Mouse (Mus musculus) midbrain, embryonic 16.5 days (tissue): ENCODE measurements around the gene Rpl18a. TPM values are rescaled to one million over a fixed set of nuclear protein-coding genes. Genes with fewer than 3 reads are reported as not detected.

Experiments used
- ATAC-seq: fragments of 200-750 bp; cut with Nextera tagmentation; 2 replicates; pipeline ENCODE4 v1.8.0; 2017; ENCODE audit warnings: moderate TSS enrichment
- H3K27ac ChIP-seq: fragments of 300-500 bp; sonication (generic); 2 replicates; pipeline ENCODE4 v1.5.1; 2014; ENCODE audit warnings: mild to moderate bottlenecking, low read length, mixed read lengths
- H3K27me3 ChIP-seq: fragments of 300-500 bp; sonication (generic); 2 replicates; pipeline ENCODE4 v1.6.1; 2014; ENCODE audit warnings: low read depth, low read length, mixed read lengths; ENCODE audit not compliant: control insufficient read depth, insufficient read depth
- H3K36me3 ChIP-seq: fragments of 300-500 bp; sonication (generic); 2 replicates; pipeline ENCODE4 v1.6.1; 2014; ENCODE audit warnings: mild to moderate bottlenecking, low read length, moderate library complexity, mixed read lengths; ENCODE audit not compliant: control insufficient read depth, insufficient read depth
- H3K4me1 ChIP-seq: fragments of 300-500 bp; sonication (generic); 2 replicates; pipeline ENCODE4 v1.6.1; 2014; ENCODE audit warnings: mild to moderate bottlenecking, low read length, mixed read lengths; ENCODE audit not compliant: control insufficient read depth, insufficient read depth
- H3K4me2 ChIP-seq: fragments of 300-500 bp; sonication (generic); 2 replicates; pipeline ENCODE4 v1.6.1; 2014; ENCODE audit warnings: mild to moderate bottlenecking, low read length, mixed read lengths
- H3K4me3 ChIP-seq: fragments of 300-500 bp; sonication (generic); 2 replicates; pipeline ENCODE4 v1.5.1; 2014; ENCODE audit warnings: low read depth, mild to moderate bottlenecking, low read length, moderate library complexity, mixed read lengths
- H3K9ac ChIP-seq: fragments of 300-500 bp; sonication (generic); 2 replicates; pipeline ENCODE4 v1.6.1; 2014; ENCODE audit warnings: low read depth, low read length, mixed read lengths
- H3K9me3 ChIP-seq: fragments of 300-500 bp; sonication (generic); replicated peaks from 2 replicates; pipeline ENCODE4 v1.6.1; 2014; ENCODE audit warnings: mild to moderate bottlenecking, low read length, mixed read lengths; ENCODE audit not compliant: control insufficient read depth, poor library complexity, severe bottlenecking
- WGBS: fragments of 180-500 bp; shearing (Covaris S2); extraction: QIAGEN DNeasy Blood & Tissue Kit; methylation state at CpG from one replicate; pipeline ENCODE4 v1.1.7; 2014; 5-methylcytosine and 5-hydroxymethylcytosine counted together
- polyA plus RNA-seq: library from polyadenylated mRNA; unstranded; fragments of >200 nt; fragmentation: Nextera tagmentation; extraction: Ambion mirVana; gene quantifications from 2 replicates; pipeline ENCODE4 v1.2.1, GENCODE M21; 2015

Gene Rpl18a
- polyA plus RNA-seq, 1 experiment from 2014 or later = 1,781 TPM

- Histone ChIP-seq H3K9me3 (no peaks in the 10 kb centered on the region), H3K27ac (no peak overlapping the region), H3K9ac (peak overlapping the region; percentile 34; the same call in 1 of the 2 replicates), H3K36me3 (peaks cover 25% of the 10 kb centered on the region), H3K4me1 (peaks cover 8% of the 10 kb centered on the region), H3K4me3 (no peak overlapping the region), H3K27me3 (peaks cover 51% of the 10 kb centered on the region), H3K4me2 (no peak overlapping the region)
- ATAC-seq = no peak
- 32% methylated on average over 20 of the region's 20 CpGs for WGBS
These were observed 4.1 kb downstream of the Rpl18a start for GRCm38 (mm10) chr8:70892896-70893655.

DNA sequence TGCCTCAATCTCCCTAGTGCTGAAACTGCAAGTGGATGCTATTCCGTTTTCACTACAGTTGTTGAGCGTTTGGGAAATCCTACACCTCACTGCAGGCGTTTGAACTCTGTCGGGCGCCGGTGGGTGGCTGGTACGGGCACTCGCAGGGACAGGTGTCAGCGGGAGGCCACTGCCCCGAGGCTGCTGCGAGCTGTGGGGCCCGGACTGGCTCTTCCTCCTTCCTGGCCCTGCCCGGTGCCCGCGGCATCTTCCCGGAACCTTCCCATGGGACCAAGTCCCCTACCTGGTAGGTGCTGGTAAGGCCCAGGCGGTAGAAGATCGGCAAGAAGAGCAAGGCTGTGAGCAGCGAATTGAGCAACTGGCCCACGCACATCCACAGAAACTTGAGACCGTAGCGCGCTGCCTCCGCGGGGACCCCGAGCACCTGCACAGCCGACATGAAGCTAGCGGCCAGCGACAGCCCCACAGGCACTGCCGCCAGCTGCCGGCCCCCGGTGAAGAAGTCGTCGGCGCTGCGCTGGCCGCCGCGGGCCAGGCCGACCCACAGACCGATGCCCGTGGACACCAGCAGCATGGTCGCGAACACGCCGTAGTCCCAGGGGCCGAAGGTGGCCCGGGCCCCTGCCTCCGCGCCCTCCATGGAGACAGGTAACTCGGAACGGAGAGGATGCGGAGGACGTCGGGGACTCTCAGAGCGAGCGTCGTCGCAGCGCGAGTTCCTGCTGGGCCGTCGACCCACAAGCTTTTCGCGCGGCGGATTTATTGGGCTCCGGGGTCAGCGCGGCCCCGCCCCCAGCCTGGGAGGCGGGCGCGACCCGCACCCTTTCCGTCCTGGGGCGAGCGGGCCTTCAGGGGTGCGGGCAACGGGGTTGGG lies 5.0 kb downstream of the Rpl18a start, which contains the start of gene Slc5a5:
Gene Slc5a5, minus strand, starts transcription at position 736 of the 874 bp plus-strand sequence.
- H3K9ac ChIP-seq = peak within 1 kb of the TSS; percentile 34; the same call in 1 of the 2 replicates
- peaks cover 25% of the 10 kb centered on the region for H3K36me3 ChIP-seq
- peak within 1 kb of the TSS; percentile 22 for H3K4me3 ChIP-seq
- 5% methylated on average over 79 of the region's 80 CpGs for WGBS
- peaks cover 51% of the 10 kb centered on the region for H3K27me3 ChIP-seq
- H3K4me2 ChIP-seq = peak within 1 kb of the TSS; percentile 31
- no peak for ATAC-seq
- no peak within 1 kb of the TSS for H3K27ac ChIP-seq
- no peaks in the 10 kb centered on the region for H3K9me3 ChIP-seq
- peaks cover 11% of the 10 kb centered on the region for H3K4me1 ChIP-seq

DNA sequence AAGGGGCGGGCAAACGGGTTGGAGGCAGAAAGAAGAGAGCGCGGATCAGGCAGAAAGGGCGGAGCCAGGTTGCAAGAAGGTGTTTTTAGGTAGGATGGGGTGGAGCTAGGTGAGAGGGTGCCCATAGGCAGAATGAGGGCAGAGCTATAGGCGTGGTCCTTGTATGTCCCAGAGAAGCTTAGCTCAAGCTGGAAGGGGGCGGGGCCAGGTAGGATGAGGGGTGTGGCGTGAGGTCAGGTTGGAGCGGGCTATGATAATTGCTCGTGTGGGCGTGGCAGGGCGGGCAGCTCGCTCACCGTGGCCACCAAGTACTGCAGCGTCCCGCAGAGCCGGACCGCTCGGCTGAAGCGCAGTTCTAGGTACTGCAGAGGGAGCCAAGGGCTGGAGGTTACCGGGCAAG lies 5.9 kb downstream of the Rpl18a start:
- 12% methylated on average over 21 of the region's 21 CpGs for WGBS
- Histone ChIP-seq H3K4me2 (no peak overlapping the region), H3K9me3 (no peaks in the 10 kb centered on the region), H3K4me3 (no peak overlapping the region), H3K36me3 (peaks cover 25% of the 10 kb centered on the region), H3K27me3 (peaks cover 51% of the 10 kb centered on the region), H3K9ac (no peak overlapping the region), H3K27ac (no peak overlapping the region), H3K4me1 (peaks cover 9% of the 10 kb centered on the region)
- ATAC-seq = no peak

DNA sequence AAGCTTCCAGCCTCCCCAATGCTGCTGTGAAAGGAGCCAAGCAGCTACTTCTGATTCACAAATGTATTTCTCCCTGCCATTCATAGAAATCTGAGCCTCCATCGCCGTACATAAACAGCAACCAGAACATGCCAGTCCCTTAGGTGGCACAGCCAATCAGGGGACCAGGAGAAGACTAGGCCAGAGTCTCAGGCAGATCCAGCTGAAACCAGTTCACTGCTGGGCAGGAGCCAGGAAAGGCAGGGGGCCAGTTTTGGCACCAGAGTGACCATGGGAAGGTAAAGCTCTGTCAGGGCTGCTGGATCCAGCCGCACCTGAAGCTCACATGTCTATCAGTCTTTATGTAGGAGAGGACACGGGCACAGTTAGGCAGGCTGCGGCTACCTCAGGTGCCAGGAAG lies 6.6 kb downstream of the Rpl18a start:
- no peak for ATAC-seq
- no peak overlapping the region for H3K4me3 ChIP-seq
- 92% methylated on average over 5 of the region's 5 CpGs for WGBS
- H3K9ac ChIP-seq = no peak overlapping the region
- no peak overlapping the region for H3K4me2 ChIP-seq
- no peaks in the 10 kb centered on the region for H3K9me3 ChIP-seq
- H3K4me1 ChIP-seq = peaks cover 3% of the 10 kb centered on the region; the same call in 1 of the 2 replicates
- peaks cover 51% of the 10 kb centered on the region for H3K27me3 ChIP-seq
- H3K36me3 ChIP-seq = peaks cover 25% of the 10 kb centered on the region
- H3K27ac ChIP-seq = no peak overlapping the region

- H3K4me2 ChIP-seq = peak overlapping the region; percentile 26; the same call in 1 of the 2 replicates
- WGBS = under 1% methylated on average over 10 of the region's 18 CpGs
- H3K9me3 ChIP-seq = no peaks in the 10 kb centered on the region
- 0 out of 2 replicates have a peak overlapping the region, but pooled peaks have one; percentile 6 for H3K4me3 ChIP-seq
- H3K4me1 ChIP-seq = peaks cover 3% of the 10 kb centered on the region; the same call in 1 of the 2 replicates
- H3K9ac ChIP-seq = no peak overlapping the region
- no peak for ATAC-seq
- no peaks in the 10 kb centered on the region for H3K36me3 ChIP-seq
- no peak overlapping the region for H3K27ac ChIP-seq
- H3K27me3 ChIP-seq = peaks cover 28% of the 10 kb centered on the region
These were observed 9.5 kb downstream of the Rpl18a start for GRCm38 (mm10) chr8:70887669-70888068.

DNA sequence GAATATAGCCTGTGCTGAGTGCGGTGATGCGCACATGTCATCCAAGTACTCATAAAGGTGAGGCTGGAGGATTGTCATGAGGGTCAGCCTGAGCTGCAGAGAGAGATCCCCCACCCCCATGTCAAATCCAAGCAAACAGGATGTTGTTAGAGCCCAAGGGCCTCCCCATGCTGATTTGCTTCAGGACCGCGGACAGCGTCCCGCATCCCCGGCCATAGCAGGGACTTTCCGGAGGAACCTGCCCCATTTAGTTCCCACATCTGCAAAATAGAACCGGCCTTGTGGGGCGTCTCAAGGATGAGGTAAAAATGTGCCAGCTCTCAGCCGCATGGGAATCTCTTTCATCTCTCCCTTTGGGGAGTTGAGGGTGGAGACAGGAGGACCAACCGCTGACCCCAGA lies 11.6 kb downstream of the Rpl18a start:
- H3K4me3 ChIP-seq = no peak overlapping the region
- WGBS = 19% methylated on average over 12 of the region's 12 CpGs
- H3K4me1 ChIP-seq = 0 out of 2 replicates have a peak, but pooled peaks cover 3% of the 10 kb centered on the region
- H3K4me2 ChIP-seq = no peak overlapping the region
- no peaks in the 10 kb centered on the region for H3K9me3 ChIP-seq
- H3K27me3 ChIP-seq = peaks cover 8% of the 10 kb centered on the region
- ATAC-seq = no peak
- H3K9ac ChIP-seq = no peak overlapping the region
- H3K27ac ChIP-seq = no peak overlapping the region
- no peaks in the 10 kb centered on the region for H3K36me3 ChIP-seq

DNA sequence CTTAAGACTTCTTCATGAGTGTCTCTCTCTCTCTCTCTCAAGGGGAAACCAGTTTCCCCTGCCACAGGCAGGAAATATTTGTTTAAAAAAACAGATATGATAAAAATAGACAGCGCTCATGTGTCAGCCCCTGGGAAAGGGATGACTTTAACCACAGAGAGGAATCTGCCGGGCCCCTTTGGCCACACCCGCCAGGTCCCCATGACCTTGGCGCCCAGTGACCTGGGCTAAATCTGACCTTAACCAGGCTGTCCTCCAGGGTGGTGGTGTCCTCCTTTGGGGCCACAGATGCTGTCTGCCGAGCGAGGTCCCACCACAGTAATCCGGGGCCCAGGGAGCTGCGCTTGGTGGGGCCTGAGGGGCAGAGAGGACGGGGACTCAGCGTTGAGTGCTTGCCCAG lies 12.5 kb downstream of the Rpl18a start:
- 0 out of 2 replicates have a peak, but pooled peaks cover 3% of the 10 kb centered on the region for H3K4me1 ChIP-seq
- H3K36me3 ChIP-seq = no peaks in the 10 kb centered on the region
- no peak overlapping the region for H3K4me2 ChIP-seq
- WGBS = 88% methylated on average over 10 of the region's 10 CpGs
- H3K27me3 ChIP-seq = no peaks in the 10 kb centered on the region; the same call in 1 of the 2 replicates
- no peak overlapping the region for H3K4me3 ChIP-seq
- no peak overlapping the region for H3K27ac ChIP-seq
- no peak for ATAC-seq
- no peak overlapping the region for H3K9ac ChIP-seq
- no peaks in the 10 kb centered on the region for H3K9me3 ChIP-seq

DNA sequence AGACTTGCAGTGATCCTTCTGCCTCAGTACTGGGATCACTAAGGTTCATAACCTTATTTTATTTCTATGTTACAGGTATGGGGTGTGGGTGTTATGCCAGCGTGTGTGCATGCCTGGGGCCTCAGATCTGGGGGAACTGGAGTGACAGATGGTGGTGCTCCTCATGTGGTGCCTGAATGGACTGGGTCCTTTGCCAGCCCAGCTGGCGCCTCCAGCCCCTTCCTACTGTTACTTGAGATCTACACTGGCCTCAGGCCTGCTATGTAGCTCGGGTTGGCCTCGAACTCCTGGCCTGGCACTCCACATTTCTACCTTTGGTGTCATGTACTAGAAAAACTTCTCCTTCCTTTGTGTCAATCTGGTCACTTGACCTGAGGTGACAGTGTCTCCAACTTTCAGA lies 13.0 kb downstream of the Rpl18a start:
- no peaks in the 10 kb centered on the region for H3K36me3 ChIP-seq
- no peak overlapping the region for H3K9ac ChIP-seq
- no peak overlapping the region for H3K27ac ChIP-seq
- H3K27me3 ChIP-seq = no peaks in the 10 kb centered on the region; the same call in 1 of the 2 replicates
- H3K9me3 ChIP-seq = no peaks in the 10 kb centered on the region
- H3K4me1 ChIP-seq = 0 out of 2 replicates have a peak, but pooled peaks cover 3% of the 10 kb centered on the region
- WGBS = 90% methylated on average over 4 of the region's 4 CpGs
- H3K4me3 ChIP-seq = no peak overlapping the region
- no peak overlapping the region for H3K4me2 ChIP-seq
- no peak for ATAC-seq
